In genomic region chr7:136159136-136159535, GRCm38 (mm10) we compare ENCODE assay signal across 33 mouse cellular contexts.
A peak's percentile ranks its signal among the peaks of the same experiment; 100 is the strongest.
DNase-seq lines count a peak whose midpoint lies in the region; ATAC-seq lines count a peak whose summit lies in the region.
"Had no signal": no experiment of that assay in that cellular context is flagged by ENCODE, and none has a peak within 500 bp of the region (broad histone marks: within the 10 kb centered on the region; RNA-seq: fewer than 3 reads in every experiment).

No protein-coding gene starts in this region.

- H3K9ac ChIP-seq in embryonic facial prominence, embryonic 12.5 days: no peak overlapping the region
- no peak overlapping the region for H3K9ac ChIP-seq in limb, embryonic 12.5 days (replicated peaks)
- H3K9ac ChIP-seq: embryonic facial prominence, embryonic 13.5 days; heart, embryonic 12.5 days; liver, embryonic 14.5 days had no signal

- no peak overlapping the region for H3K4me2 ChIP-seq in embryonic facial prominence, embryonic 12.5 days (replicated peaks)
- 0 out of 2 replicates have a peak overlapping the region, but pooled peaks have one; percentile 8 for H3K4me2 ChIP-seq in limb, embryonic 12.5 days
- H3K4me2 ChIP-seq: embryonic facial prominence, embryonic 13.5 days; heart, embryonic 12.5 days had no signal

- peak; percentile 63 for DNase-seq in embryo, embryonic 10 days (ENCODE audit: low spot score)
- peak; percentile 72 for DNase-seq in embryo, embryonic 10.5 days (ENCODE audit: low spot score)
- DNase-seq in cerebellum, postnatal 4 days (ENCODE audit: low spot score in 2 of 2): no peak
- DNase-seq in adrenal gland, postnatal 10 days: no peak
- DNase-seq: adrenal gland, adult 2 months; B cell, adult 2 months; cerebellum, adult 8-10 months; cerebellum, postnatal 25 days; heart, postnatal 4 days; kidney, adult 8-10 months; kidney, postnatal 10 days; layer of hippocampus, adult 9-11 months; liver; lung, adult 2 months; lung, postnatal 10 days; right cerebral cortex, adult 18-20 months; right cerebral cortex, postnatal 4 days; thymus, adult 18-20 months; thymus, postnatal 25 days had no signal

- ATAC-seq in embryonic facial prominence, embryonic 12.5 days (ENCODE audit: insufficient number of reproducible peaks, insufficient read depth, low FRiP score, low TSS enrichment): no peak
- no peak for ATAC-seq in limb, embryonic 12.5 days (ENCODE audit: insufficient number of reproducible peaks, insufficient read depth, low FRiP score, low TSS enrichment, low read depth)
- ATAC-seq in granulocyte monocyte progenitor cell, adult 5-6 weeks (replicated peaks; ENCODE audit: poor library complexity, severe bottlenecking): no peak
- ATAC-seq: activated CD4-positive, CD25-positive, alpha-beta regulatory T cell, adult 4 months; forebrain, embryonic 16.5 days; hindbrain, postnatal 0 days; intestine, embryonic 16.5 days; midbrain, embryonic 16.5 days had no signal

- H3K27ac ChIP-seq in embryonic facial prominence, embryonic 12.5 days: 0 out of 2 replicates have a peak overlapping the region, but pooled peaks have one; percentile 41
- peak overlapping the region; percentile 79 for H3K27ac ChIP-seq in limb, embryonic 12.5 days
- H3K27ac ChIP-seq: embryonic facial prominence, embryonic 13.5 days; forebrain, embryonic 10.5 days; hindbrain, postnatal 0 days; liver, embryonic 14.5 days; macrophage; stomach, postnatal 0 days had no signal

- 6% methylated on average over 4 of the region's 4 CpGs for WGBS in embryonic facial prominence, embryonic 12.5 days
- WGBS in limb, embryonic 12.5 days: 4% methylated on average over 4 of the region's 4 CpGs

- H3K27me3 ChIP-seq in embryonic facial prominence, embryonic 12.5 days: no peaks in the 10 kb centered on the region
- H3K27me3 ChIP-seq in limb, embryonic 12.5 days: 0 out of 2 replicates have a peak, but pooled peaks cover 4% of the 10 kb centered on the region
- H3K27me3 ChIP-seq: heart, embryonic 12.5 days had no signal

- H3K4me1 ChIP-seq in embryonic facial prominence, embryonic 12.5 days: peaks cover 6% of the 10 kb centered on the region
- peaks cover 22% of the 10 kb centered on the region for H3K4me1 ChIP-seq in limb, embryonic 12.5 days (replicated peaks)
- H3K4me1 ChIP-seq: heart, embryonic 12.5 days had no signal

- no peaks in the 10 kb centered on the region for H3K9me3 ChIP-seq in embryonic facial prominence, embryonic 12.5 days
- no peaks in the 10 kb centered on the region for H3K9me3 ChIP-seq in limb, embryonic 12.5 days
- H3K9me3 ChIP-seq: embryonic facial prominence, embryonic 13.5 days; forebrain, embryonic 10.5 days; heart, embryonic 12.5 days had no signal

- no peaks in the 10 kb centered on the region for H3K36me3 ChIP-seq in embryonic facial prominence, embryonic 12.5 days
- no peaks in the 10 kb centered on the region for H3K36me3 ChIP-seq in limb, embryonic 12.5 days
- H3K36me3 ChIP-seq: embryonic facial prominence, embryonic 13.5 days; forebrain, embryonic 10.5 days; heart, embryonic 12.5 days had no signal

- H3K4me3 ChIP-seq in embryonic facial prominence, embryonic 12.5 days: no peak overlapping the region
- no peak overlapping the region for H3K4me3 ChIP-seq in limb, embryonic 12.5 days (replicated peaks)
- H3K4me3 ChIP-seq: embryonic facial prominence, embryonic 13.5 days; forebrain, embryonic 10.5 days; heart, embryonic 12.5 days had no signal

Comparison
In these comparisons a context has a peak if more than half of its experiments do, and no peak if none do; other contexts are left out.
1. DNase-seq: peak in embryo, embryonic 10 days (single experiment) and embryo, embryonic 10.5 days (single experiment); none in cerebellum, postnatal 4 days (0 of 2) and adrenal gland, postnatal 10 days (single experiment).